Mouse (Mus musculus): ENCODE data around the gene Gm13090. TPM values are rescaled to one million over a fixed set of nuclear protein-coding genes. Genes with fewer than 3 reads are reported as not detected.

The Gm13090 gene
- polyA plus RNA-seq (2015; fragmentation: Nextera tagmentation; extraction: Ambion mirVana), result not detected in 2 replicates

GRCm38 (mm10) chr4:151089270-151089669 is at the start of gene Gm13090:
TSS of gene Gm13090 (plus strand) at chr4:151089570.
- Histone ChIP-seq H3K4me2 (no peak within 1 kb of the TSS), H3K4me3 (replicated peaks) (no peak within 1 kb of the TSS), H3K27ac (no peak within 1 kb of the TSS), H3K9ac (no peak within 1 kb of the TSS), H3K4me1 (replicated peaks) (no peaks in the 10 kb centered on the region), H3K9me3 (replicated peaks) (no peaks in the 10 kb centered on the region), H3K36me3 (no peaks in the 10 kb centered on the region), H3K27me3 (no peaks in the 10 kb centered on the region)
- 80% methylated on average over 7 of the region's 7 CpGs for WGBS (ENCODE audit: insufficient replicate concordance)
- ATAC-seq (ENCODE audit: low read depth) (no peak), DNase-seq (no peak)

DNA sequence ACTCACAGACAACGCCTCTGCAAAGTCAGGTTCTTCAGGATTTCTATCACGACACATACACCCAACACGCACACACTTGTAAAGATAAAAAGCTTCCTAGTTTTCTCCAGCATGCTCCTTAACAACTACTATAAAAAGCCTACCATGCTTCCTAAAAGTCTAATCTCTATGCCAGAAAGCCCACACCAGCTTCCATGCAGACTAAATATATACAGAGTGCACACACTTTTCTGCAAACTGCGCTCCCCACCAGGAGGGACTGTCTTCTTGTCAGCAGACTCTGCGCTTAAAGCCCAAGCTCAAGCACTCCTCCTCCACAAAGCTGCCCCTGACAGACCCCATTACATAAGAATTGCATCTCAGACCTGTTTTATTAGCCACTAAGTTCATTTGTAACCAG is 47.9 kb upstream of the Gm13090 start:
- Histone ChIP-seq H3K4me2 (no peak overlapping the region), H3K9ac (no peak overlapping the region), H3K4me1 (replicated peaks) (peaks cover 27% of the 10 kb centered on the region), H3K9me3 (replicated peaks) (no peaks in the 10 kb centered on the region), H3K4me3 (replicated peaks) (no peak overlapping the region), H3K36me3 (peaks cover under 1% of the 10 kb centered on the region), H3K27me3 (no peaks in the 10 kb centered on the region), H3K27ac (no peak overlapping the region)
- no peak for DNase-seq
- ATAC-seq (ENCODE audit: low read depth), result no peak
- WGBS (ENCODE audit: insufficient replicate concordance), result 79% methylated on average over 5 of the region's 5 CpGs

GRCm38 (mm10) chr4:151043281-151043680 is 46.1 kb upstream of the Gm13090 start:
- H3K9ac ChIP-seq, result peak overlapping the region; percentile 77; the same call in 1 of the 2 replicates
- no peak overlapping the region; the same call in 1 of the 2 replicates for H3K27ac ChIP-seq
- WGBS (ENCODE audit: insufficient replicate concordance), result 56% methylated on average over 5 of the region's 5 CpGs
- peaks cover 27% of the 10 kb centered on the region for H3K4me1 ChIP-seq (replicated peaks)
- DNase-seq (no peak), ATAC-seq (ENCODE audit: low read depth) (no peak)
- H3K4me2 ChIP-seq, result peak overlapping the region; percentile 99
- H3K27me3 ChIP-seq, result no peaks in the 10 kb centered on the region
- H3K4me3 ChIP-seq (replicated peaks), result peak overlapping the region; percentile 66
- H3K36me3 ChIP-seq, result peaks cover 14% of the 10 kb centered on the region
- no peaks in the 10 kb centered on the region for H3K9me3 ChIP-seq (replicated peaks)

DNA sequence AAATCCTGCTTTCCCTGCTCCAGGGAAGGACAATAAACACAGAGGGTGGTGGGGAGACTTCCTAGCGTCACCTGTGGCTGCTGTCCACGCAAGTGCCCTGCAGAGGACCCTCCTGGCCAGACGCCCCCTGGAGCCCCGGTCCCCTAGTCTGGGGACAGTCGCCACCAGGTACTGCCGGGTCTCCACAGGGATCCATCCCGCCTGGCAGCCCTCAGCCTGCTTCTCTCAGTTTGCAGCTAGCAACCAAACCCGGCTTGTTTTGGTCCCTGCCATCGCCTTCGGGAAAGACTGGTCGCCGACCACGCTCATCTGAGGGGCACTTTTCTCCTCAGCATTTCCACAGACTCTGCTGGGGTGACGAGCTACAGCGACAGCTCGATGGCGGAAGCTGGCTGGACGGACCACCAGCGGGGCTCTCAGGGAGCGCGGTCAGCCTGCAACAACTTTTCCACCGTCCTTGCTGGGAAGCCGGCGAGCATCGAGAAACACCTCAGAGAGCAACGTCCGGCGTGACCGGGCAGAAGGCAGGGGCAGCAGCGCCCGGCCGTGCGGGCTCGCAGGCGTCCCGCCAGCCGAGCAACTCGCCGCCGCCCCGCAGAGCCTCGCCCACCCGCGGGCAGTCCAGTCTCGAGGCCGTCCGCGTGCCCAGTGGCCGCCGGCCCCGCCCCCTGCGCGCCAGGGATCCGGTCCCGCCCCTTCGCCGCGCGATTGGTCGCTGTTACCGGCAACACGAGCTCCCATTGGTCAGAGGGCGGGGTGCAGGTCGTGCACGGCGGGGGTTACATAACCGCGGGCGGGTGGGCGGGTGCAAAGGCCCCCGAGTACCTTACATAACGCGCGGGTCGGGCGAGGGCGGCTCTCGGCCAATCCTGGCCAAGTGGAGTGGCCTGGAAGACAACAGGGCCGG is 45.1 kb upstream of the Gm13090 start, which contains the start of gene Per3:
Gene Per3 (minus strand): TSS at position 629 of the 907 bp plus-strand sequence.
- peaks cover 27% of the 10 kb centered on the region for H3K4me1 ChIP-seq (replicated peaks)
- H3K27ac ChIP-seq, result peak within 1 kb of the TSS; percentile 43
- H3K9me3 ChIP-seq (replicated peaks), result no peaks in the 10 kb centered on the region
- DNase-seq (peak; percentile 94), ATAC-seq (ENCODE audit: low read depth) (peak; percentile 96)
- H3K4me2 ChIP-seq, result peak within 1 kb of the TSS; percentile 99
- H3K36me3 ChIP-seq, result peaks cover 24% of the 10 kb centered on the region
- H3K9ac ChIP-seq, result peak within 1 kb of the TSS; percentile 77
- peak within 1 kb of the TSS; percentile 66 for H3K4me3 ChIP-seq (replicated peaks)
- no peaks in the 10 kb centered on the region for H3K27me3 ChIP-seq
- under 1% methylated on average over 79 of the region's 79 CpGs for WGBS (ENCODE audit: insufficient replicate concordance)

GRCm38 (mm10) chr4:151044944-151045570 is 44.3 kb upstream of the Gm13090 start:
- peak overlapping the region; percentile 40 for H3K27ac ChIP-seq
- H3K4me3 ChIP-seq (replicated peaks), result peak overlapping the region; percentile 66
- ATAC-seq (ENCODE audit: low read depth) (no peak), DNase-seq (no peak)
- peak overlapping the region; percentile 99 for H3K4me2 ChIP-seq
- peaks cover 27% of the 10 kb centered on the region for H3K4me1 ChIP-seq (replicated peaks)
- peaks cover 32% of the 10 kb centered on the region for H3K36me3 ChIP-seq
- peak overlapping the region; percentile 70 for H3K9ac ChIP-seq
- 5% methylated on average over 21 of the region's 21 CpGs for WGBS (ENCODE audit: insufficient replicate concordance)
- no peaks in the 10 kb centered on the region for H3K27me3 ChIP-seq
- H3K9me3 ChIP-seq (replicated peaks), result no peaks in the 10 kb centered on the region

GRCm38 (mm10) chr4:151046524-151046923 is 42.8 kb upstream of the Gm13090 start:
- Histone ChIP-seq H3K27ac (no peak overlapping the region), H3K27me3 (no peaks in the 10 kb centered on the region), H3K4me1 (replicated peaks) (peaks cover 28% of the 10 kb centered on the region), H3K4me3 (replicated peaks) (no peak overlapping the region), H3K9me3 (replicated peaks) (no peaks in the 10 kb centered on the region), H3K9ac (no peak overlapping the region), H3K4me2 (no peak overlapping the region), H3K36me3 (peaks cover 44% of the 10 kb centered on the region)
- DNase-seq (no peak), ATAC-seq (ENCODE audit: low read depth) (no peak)
- 65% methylated on average over 3 of the region's 3 CpGs for WGBS (ENCODE audit: insufficient replicate concordance)

- Histone ChIP-seq H3K4me1 (replicated peaks) (peaks cover 15% of the 10 kb centered on the region), H3K9me3 (replicated peaks) (no peaks in the 10 kb centered on the region), H3K9ac (no peak overlapping the region), H3K27ac (no peak overlapping the region), H3K4me2 (no peak overlapping the region), H3K4me3 (replicated peaks) (no peak overlapping the region), H3K27me3 (no peaks in the 10 kb centered on the region), H3K36me3 (peaks cover 72% of the 10 kb centered on the region)
- ATAC-seq (ENCODE audit: low read depth) (no peak), DNase-seq (no peak)
- WGBS (ENCODE audit: insufficient replicate concordance), result 63% methylated on average over 1 of the region's 1 CpGs
Observed at GRCm38 (mm10) chr4:151051162-151051561, 38.2 kb upstream of the Gm13090 start.

GRCm38 (mm10) chr4:151057347-151058321 is 31.7 kb upstream of the Gm13090 start, which contains the start of gene Vamp3:
TSS of gene Vamp3 (minus strand) at chr4:151057963.
- peak; percentile 97 for ATAC-seq (ENCODE audit: low read depth)
- Histone ChIP-seq H3K4me2 (peak within 1 kb of the TSS; percentile 84), H3K4me1 (replicated peaks) (peaks cover 28% of the 10 kb centered on the region), H3K27ac (peak within 1 kb of the TSS; percentile 94), H3K27me3 (no peaks in the 10 kb centered on the region), H3K9me3 (replicated peaks) (no peaks in the 10 kb centered on the region), H3K4me3 (replicated peaks) (peak within 1 kb of the TSS; percentile 98), H3K36me3 (peaks cover 19% of the 10 kb centered on the region), H3K9ac (peak within 1 kb of the TSS; percentile 97)
- peak; percentile 96 for DNase-seq
- under 1% methylated on average over 114 of the region's 114 CpGs for WGBS (ENCODE audit: insufficient replicate concordance)

DNA sequence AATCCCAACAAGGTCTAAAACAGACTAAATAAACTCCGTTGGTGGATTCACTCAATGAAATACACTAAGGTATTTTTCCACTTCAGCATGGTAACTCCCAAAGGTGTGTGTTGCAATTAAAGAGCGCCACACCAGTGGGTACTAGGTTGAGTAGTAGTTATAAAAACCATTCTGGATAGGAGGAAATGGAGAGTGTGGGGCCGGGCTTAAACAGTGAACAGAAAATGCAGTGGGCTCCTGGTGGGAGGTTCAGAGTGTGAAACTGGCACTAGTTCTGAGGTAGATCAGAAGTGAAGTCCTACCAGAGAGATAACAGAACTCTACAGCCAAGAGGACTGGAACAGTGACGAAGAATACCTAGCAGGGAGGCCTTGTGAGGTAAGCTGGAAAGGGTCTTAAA is 30.7 kb upstream of the Gm13090 start:
- ATAC-seq (ENCODE audit: low read depth) (no peak), DNase-seq (no peak)
- H3K27ac ChIP-seq, result no peak overlapping the region
- H3K9ac ChIP-seq, result no peak overlapping the region; the same call in 1 of the 2 replicates
- H3K4me3 ChIP-seq (replicated peaks), result peak overlapping the region; percentile 98
- WGBS (ENCODE audit: insufficient replicate concordance), result 73% methylated on average over 4 of the region's 4 CpGs
- H3K4me2 ChIP-seq, result peak overlapping the region; percentile 84
- no peaks in the 10 kb centered on the region for H3K9me3 ChIP-seq (replicated peaks)
- no peaks in the 10 kb centered on the region for H3K27me3 ChIP-seq
- H3K4me1 ChIP-seq (replicated peaks), result peaks cover 28% of the 10 kb centered on the region
- H3K36me3 ChIP-seq, result peaks cover 16% of the 10 kb centered on the region

GRCm38 (mm10) chr4:151059566-151059965 is 29.8 kb upstream of the Gm13090 start:
- peaks cover 4% of the 10 kb centered on the region; the same call in 1 of the 2 replicates for H3K27me3 ChIP-seq
- H3K4me1 ChIP-seq (replicated peaks), result peaks cover 21% of the 10 kb centered on the region
- DNase-seq (no peak), ATAC-seq (ENCODE audit: low read depth) (no peak)
- no peaks in the 10 kb centered on the region for H3K9me3 ChIP-seq (replicated peaks)
- no peak overlapping the region for H3K4me3 ChIP-seq (replicated peaks)
- peaks cover 8% of the 10 kb centered on the region for H3K36me3 ChIP-seq
- no peak overlapping the region for H3K4me2 ChIP-seq
- 80% methylated on average over 4 of the region's 4 CpGs for WGBS (ENCODE audit: insufficient replicate concordance)
- H3K9ac ChIP-seq, result no peak overlapping the region
- no peak overlapping the region for H3K27ac ChIP-seq
